Mouse (Mus musculus): ENCODE measurements at regions not wholly inside any gene's neighbourhood (a gene's known extent, or its start where the extent isn't known, plus 50 kb on each side); places are given as distances from the start of the nearest gene placed in this dataset.

DNA sequence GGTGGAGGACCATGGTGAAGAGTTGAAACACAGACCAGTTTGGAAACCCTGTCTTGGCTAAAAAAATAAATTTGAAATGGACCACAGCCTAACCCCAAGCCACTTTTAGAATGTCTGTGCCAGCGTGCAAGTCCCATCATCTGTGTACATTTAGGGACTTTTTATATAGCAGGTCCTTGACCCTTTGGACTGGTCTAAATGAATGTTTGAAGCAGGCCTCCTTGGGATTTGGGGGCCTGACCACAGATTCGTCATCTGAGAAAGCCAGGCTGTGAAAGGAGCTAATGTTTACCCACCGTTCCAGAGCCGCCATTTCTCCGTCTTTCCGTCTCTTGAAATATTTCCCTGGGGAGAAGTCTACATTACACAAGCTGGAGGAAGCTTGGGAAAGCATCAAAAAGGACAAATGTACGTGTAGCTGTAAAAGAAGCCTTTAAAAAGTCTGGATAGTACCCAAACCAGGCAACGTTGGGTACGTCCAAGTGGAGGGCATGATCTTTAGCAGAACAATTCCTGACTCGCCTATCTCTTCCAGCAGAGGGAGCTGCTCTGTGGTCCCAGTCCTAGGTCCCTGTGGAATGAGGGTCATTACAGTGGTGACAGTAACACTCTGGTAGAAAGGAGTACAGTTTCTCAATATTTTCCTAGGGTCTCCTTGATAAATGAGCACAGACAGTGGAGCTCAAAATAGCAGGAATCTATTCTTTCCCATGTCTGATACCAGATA, 305.0 kb downstream of the Maf start:
- TF ChIP-seq POLR2A (IDR thresholded peaks at IDR 0.05; ENCODE audit: borderline replicate concordance, extremely low read depth, insufficient read depth, insufficient read length), result no peak
- Histone ChIP-seq H3K4me1 (ENCODE audit: control insufficient read depth, insufficient read depth, low read length) (0 out of 2 replicates have a peak, but pooled peaks cover 2% of the 10 kb centered on the region), H3K4me2 (replicated peaks; ENCODE audit: low read depth, low read length, severe bottlenecking) (no peak overlapping the region), H3K27ac (replicated peaks; ENCODE audit: low read depth, low read length) (no peak overlapping the region), H3K9me3 (ENCODE audit: control insufficient read depth, low read length) (no peaks in the 10 kb centered on the region), H3K4me3 (replicated peaks; ENCODE audit: low read length) (no peak overlapping the region), H3K27me3 (ENCODE audit: control insufficient read depth, insufficient read depth, low read length) (no peaks in the 10 kb centered on the region), H3K36me3 (ENCODE audit: control insufficient read depth, insufficient read depth, low read length) (no peaks in the 10 kb centered on the region), H3K9ac (ENCODE audit: low read depth, low read length, severe bottlenecking) (no peak overlapping the region)
- 50% methylated on average over 10 of the region's 10 CpGs for WGBS
- DNase-seq (ENCODE audit: low spot score) (no peak), ATAC-seq (ENCODE audit: low FRiP score, low read depth) (no peak)

All from limb, embryonic 14.5 days (tissue).